Mouse (Mus musculus) inflammation-experienced regulatory T-cells, adult 6 months (primary cell): ENCODE data around the gene F5. TPM values are rescaled to one million over a fixed set of nuclear protein-coding genes. Genes with fewer than 3 reads are reported as not detected.
"Not testable (repeated sequence)": the region's sequence is repeated elsewhere in the genome, so short reads cannot be mapped to it uniquely, and the experiment has no call there.

Experiments used
- ATAC-seq: one replicate; pipeline ENCODE4 v1.8.0; 2017
- polyA plus RNA-seq, 3 experiments: library from polyadenylated mRNA; unstranded; fragments of 100-300 nt; shearing (Covaris generic); gene quantifications; one replicate each; pipeline ENCODE4 v1.2.1; 2017

The F5 gene
- polyA plus RNA-seq, 3 experiments from 2014 or later, result not detected

GRCm38 (mm10) chr1:164159781-164160180 is 8.1 kb downstream of the F5 start:
- ATAC-seq, result no peak

- no peak for ATAC-seq
Observed at GRCm38 (mm10) chr1:164162745-164163144, 11.1 kb downstream of the F5 start.

DNA sequence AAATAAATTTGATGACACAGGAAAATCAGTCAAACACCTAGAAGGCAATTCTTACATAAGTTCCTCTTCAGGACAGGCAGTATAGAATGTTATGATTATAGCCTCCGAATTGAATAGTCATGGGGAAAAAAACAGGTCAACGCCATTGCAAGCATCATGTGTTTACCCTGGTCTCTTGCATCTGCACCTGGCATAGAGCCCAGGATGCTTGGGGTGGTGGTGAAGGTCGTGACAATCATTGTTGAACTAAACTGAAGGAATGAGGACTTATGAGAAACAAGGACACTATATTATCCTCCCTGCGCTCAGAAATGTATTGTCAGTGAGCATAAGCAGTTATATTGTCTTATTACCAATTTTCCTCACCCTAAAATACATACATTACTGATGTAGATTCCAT is 17.2 kb downstream of the F5 start:
- ATAC-seq, result no peak

DNA sequence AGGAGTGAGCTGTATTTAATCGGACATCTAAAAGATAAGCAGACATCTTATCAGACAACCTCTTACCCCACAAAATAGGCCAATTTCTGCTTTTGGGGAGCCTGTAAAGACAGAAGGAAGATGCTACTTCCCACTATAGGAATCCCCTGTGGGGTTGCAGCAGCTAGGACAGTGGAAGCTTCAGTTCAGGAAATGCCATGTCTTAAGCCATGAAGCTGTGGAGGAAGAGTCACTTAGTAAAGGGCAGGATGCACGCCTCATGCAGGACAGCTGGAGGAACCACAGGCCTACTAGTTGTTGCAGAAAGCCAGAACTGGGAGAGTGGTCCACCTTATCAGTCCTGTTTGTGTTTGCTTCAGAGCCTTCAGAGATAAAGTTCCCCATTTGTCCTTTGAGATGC is 18.8 kb downstream of the F5 start:
- ATAC-seq, result no peak

GRCm38 (mm10) chr1:164173145-164173544 is 21.5 kb downstream of the F5 start:
- no peak for ATAC-seq

- no peak for ATAC-seq
Observed at GRCm38 (mm10) chr1:164176856-164177255, 25.2 kb downstream of the F5 start.

- no peak for ATAC-seq
Observed at GRCm38 (mm10) chr1:164178429-164178828, 26.8 kb downstream of the F5 start.

DNA sequence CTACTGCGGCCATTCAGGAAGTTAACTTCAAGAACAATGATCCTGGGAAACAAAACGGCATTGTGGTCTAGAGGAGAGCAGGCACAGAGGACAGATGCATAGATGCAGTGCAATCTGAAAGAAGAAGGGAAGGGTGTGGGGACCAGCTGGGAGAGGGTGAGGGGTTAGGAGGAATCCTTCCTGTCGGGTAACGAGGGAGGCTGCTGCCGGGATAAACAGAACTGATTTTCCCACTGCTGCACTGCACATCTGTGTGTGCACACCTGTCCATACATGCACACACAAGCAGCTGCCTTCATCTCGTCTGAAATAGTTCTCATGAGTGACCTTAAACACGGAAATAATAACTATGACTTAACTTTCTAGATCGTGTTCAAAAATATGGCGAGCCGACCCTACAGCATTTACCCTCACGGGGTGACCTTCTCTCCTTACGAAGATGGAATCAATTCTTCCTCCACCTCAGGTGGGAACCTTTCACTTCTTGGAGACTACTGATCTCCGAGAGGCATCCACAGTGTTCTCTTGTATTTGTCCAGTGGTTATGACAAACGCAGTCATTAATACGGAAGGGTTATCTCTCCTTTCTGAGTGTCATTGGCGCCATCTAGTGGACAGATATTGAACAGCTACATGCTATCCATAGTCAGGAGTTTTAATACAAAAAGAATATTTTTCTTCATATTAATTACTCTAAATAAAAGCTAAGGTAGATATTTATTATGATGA is 32.7 kb downstream of the F5 start:
- peak; percentile 93 for ATAC-seq

DNA sequence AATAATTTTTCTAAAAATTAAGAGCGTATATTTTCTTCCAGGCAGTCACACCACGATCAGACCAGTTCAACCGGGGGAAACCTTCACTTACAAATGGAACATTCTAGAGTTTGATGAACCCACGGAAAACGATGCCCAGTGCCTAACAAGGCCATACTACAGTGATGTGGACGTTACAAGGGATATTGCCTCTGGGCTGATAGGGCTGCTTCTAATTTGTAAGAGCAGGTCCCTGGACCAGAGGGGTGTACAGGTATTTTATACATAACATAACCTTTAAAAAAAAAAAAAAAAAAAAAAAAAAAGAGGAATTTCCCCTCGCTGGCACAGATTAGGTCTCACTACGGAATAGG is 33.2 kb downstream of the F5 start:
- no peak for ATAC-seq

- no peak for ATAC-seq
Observed at GRCm38 (mm10) chr1:164185316-164185715, 33.7 kb downstream of the F5 start.

GRCm38 (mm10) chr1:164187002-164187560 is 35.4 kb downstream of the F5 start:
- ATAC-seq, result no peak

GRCm38 (mm10) chr1:164199551-164199950 is 47.9 kb downstream of the F5 start:
- no peak for ATAC-seq

DNA sequence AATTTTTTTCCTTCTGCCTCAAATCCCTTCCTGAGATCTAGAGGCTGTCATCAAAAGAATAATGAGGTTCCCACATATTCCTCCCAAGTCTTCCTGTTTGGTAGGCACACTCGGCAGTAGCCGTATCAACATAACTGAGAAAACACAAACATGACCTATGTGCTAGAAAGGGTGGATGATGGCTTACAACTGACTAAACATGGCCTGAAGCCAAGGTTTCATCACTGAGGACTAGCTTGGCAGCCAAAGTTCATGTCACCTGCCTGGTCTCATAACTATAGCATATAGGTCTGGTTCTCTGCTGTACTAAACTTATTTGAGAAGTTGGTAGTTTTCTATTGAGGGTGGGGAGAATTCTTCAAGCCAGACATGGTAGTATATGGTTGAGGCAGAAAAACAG is 56.8 kb downstream of the F5 start:
- ATAC-seq, result no peak

- ATAC-seq, result no peak
Observed at GRCm38 (mm10) chr1:164210899-164211298, 59.3 kb downstream of the F5 start.

DNA sequence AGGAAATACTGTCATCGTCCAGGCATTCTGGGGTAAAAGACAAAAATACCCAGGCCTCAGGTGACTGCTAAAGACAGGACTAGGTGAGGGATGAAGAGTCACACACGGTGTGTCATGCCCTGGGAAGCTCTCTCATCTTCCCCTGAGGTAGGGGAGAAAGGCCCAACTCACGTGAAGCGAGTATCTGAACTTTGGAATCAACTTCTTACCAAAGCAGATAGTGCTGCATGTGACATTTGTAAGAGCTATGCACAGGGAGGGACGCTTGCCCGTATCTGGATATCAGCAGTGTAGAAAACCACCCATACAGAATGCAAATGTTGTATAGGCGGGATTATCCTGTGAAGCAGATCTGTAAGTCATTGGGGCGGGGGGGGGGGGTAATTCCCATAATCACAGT is 61.0 kb downstream of the F5 start:
- ATAC-seq, result no peak

- ATAC-seq, result no peak
Observed at GRCm38 (mm10) chr1:164214190-164214589, 62.6 kb downstream of the F5 start.

- ATAC-seq, result no peak
Observed at GRCm38 (mm10) chr1:164215097-164215496, 63.5 kb downstream of the F5 start.

- no peak for ATAC-seq
Observed at GRCm38 (mm10) chr1:164215540-164215939, 63.9 kb downstream of the F5 start.

GRCm38 (mm10) chr1:164217791-164218685 is 66.4 kb downstream of the F5 start:
- no peak for ATAC-seq

DNA sequence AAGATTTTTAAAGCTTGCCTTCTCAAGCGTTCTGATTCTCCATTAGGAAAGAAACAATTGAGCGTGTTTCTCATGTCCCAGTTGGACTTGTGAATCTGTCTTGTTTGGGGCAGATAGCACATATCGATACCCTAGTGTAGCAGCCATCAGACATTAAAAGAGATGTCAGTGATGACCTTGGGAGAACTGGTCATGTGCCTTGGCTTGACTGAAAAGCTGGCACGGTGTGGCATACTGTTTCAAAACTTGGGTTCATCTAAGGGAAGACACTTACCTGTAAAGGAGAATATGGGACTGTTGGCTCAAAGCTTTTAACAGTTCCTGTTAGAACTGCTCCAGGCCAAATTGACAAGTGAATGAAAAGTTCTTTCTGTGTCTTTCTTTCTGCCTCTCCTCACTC is 68.6 kb downstream of the F5 start:
- ATAC-seq, result no peak

GRCm38 (mm10) chr1:164223089-164223488 is 71.5 kb downstream of the F5 start:
- no peak for ATAC-seq

DNA sequence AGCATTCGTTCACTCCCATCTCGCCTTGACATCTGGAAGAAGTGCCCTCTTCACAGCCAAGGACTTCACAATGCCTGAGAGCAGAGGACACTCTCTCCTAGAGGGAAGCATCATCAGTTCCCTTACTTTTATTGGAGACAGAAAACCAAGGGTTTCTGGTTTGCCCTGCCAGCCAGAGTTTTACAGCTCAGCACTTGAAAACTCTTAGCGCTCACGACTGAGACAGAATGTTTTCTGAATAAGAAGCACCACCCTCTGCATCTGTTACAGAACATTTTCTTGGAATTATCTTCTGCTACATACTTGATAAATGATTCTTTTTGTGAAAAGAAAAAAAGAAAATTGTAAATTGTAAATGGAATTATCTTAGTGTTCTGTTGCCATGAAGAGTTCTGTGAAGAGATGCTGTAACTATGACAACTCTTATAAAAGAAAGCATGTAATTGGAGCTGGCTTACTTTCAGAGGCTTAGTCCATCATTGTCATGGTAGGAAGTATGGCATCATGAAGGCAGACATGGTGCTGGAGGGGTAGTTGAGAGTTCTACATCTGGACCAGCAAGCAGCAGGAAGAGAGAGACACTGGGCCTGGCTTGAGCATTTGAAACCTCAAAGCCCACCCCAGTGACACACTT is 80.4 kb downstream of the F5 start:
- not testable (repeated sequence) for ATAC-seq

- ATAC-seq, result no peak
Observed at GRCm38 (mm10) chr1:164233447-164233846, 81.8 kb downstream of the F5 start.
